Mouse (Mus musculus) liver, embryonic 18 days (tissue): ENCODE data around the gene Lipo1. TPM values are rescaled to one million over a fixed set of nuclear protein-coding genes. Genes with fewer than 3 reads are reported as not detected.

ENCODE experiments used
- polyA plus RNA-seq: library from polyadenylated mRNA; depleted of rRNA; stranded (reverse); fragments of >200 nt; gene quantifications from 2 replicates; pipeline ENCODE4 v1.2.3, GENCODE M21; 2012; rRNA removed

Gene Lipo1
- polyA plus RNA-seq = not detected in 2 replicates

GRCm38 (mm10) chr19:33787359-33787758 is at the start of gene Lipo1:
TSS of gene Lipo1 (minus strand) at chr19:33787459.

GRCm38 (mm10) chr19:33761287-33762086 is 25.8 kb downstream of the Lipo1 start, which contains the start of gene Lipo3:
TSS of gene Lipo3 (minus strand) at chr19:33761951.

GRCm38 (mm10) chr19:33751259-33751658 is 36.0 kb downstream of the Lipo1 start, which contains the start of gene Lipo2:
TSS of gene Lipo2 (minus strand) at chr19:33751359.

Other genes with a start within 250 kb of the Lipo1 start
- gene Gm8978, start 162.2 kb downstream of the Lipo1 start, polyA plus RNA-seq = not detected in 2 replicates
- gene Lipo2, start 36.1 kb downstream of the Lipo1 start, polyA plus RNA-seq = 0.01 and 0.05 TPM in 2 replicates
- gene Lipo3, start 25.5 kb downstream of the Lipo1 start, polyA plus RNA-seq = 1.8 and 2.0 TPM in 2 replicates
- not detected in 2 replicates for gene Lipf, start 173.7 kb upstream of the Lipo1 start, polyA plus RNA-seq
- gene Lipk, start 220.8 kb upstream of the Lipo1 start, polyA plus RNA-seq = not detected in 2 replicates